ENCODE assay signal across 8 mouse cellular contexts in the genomic region with DNA sequence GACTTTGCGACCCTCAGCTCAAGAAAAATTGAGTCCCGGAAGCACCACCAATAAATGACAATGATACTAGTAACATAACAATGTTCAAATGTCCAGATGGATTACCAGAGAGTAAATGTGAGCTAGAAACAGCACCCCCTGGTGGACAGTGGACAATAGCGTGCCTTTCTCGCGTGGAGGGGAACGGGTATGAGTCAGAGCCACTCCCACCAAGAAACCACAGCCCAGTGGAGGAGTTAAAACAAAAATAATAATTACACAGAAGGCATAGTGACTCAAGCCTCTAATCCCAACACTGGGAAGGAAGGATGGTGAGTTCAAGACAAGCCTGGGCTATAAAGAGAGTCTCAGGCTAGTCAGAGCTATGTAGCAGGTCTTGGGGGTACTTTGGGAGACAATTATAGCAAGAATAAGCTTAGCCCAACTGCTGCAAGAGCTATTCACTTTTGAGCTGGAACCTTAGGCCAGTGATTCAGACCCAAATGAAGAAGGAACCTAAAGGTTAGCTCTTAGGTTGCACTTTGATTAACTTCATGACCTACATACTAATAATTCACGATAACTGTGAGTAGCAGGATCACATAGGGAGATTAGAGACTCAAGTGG. TPM values are rescaled to one million over a fixed set of nuclear protein-coding genes. Genes with fewer than 3 reads are reported as not detected.
A peak's percentile ranks its signal among the peaks of the same experiment; 100 is the strongest.
DNase-seq lines count a peak whose midpoint lies in the region; ATAC-seq and TF ChIP-seq lines count a peak whose summit lies in the region.

A gene (plus strand): TSS at position 272 of the 606 bp plus-strand sequence.

- peak; percentile 53 to 60; a peak in 2 of 4 replicates for TF ChIP-seq EP300 in MEL (IDR thresholded peaks at IDR 0.05; ENCODE audit: low read depth in 1 of 2, low read length in 2 of 2)

- H3K79me2 ChIP-seq in MEL (ENCODE audit: control insufficient read depth, insufficient read depth, low read length, poor library complexity): peaks cover 6% of the 10 kb centered on the region

- H3K4me2 ChIP-seq in neural tube, embryonic 15.5 days: peak within 1 kb of the TSS; percentile 60

- peak within 1 kb of the TSS; percentile 85 for H3K9ac ChIP-seq in MEL (ENCODE audit: control insufficient read depth, low read depth, low read length, poor library complexity, severe bottlenecking)
- peak within 1 kb of the TSS; percentile 60 for H3K9ac ChIP-seq in neural tube, embryonic 15.5 days (replicated peaks)

- TF ChIP-seq RAD21 in MEL (IDR thresholded peaks at IDR 0.05; ENCODE audit: low read depth, low read length): peak; percentile 68

- peaks cover 0 to 18% of the 10 kb centered on the region in 2 experiments; a peak in 3 of 4 replicates for H3K36me3 ChIP-seq in MEL (ENCODE audit: control insufficient read depth in 1 of 2, insufficient read depth in 2 of 2, low read length in 2 of 2)
- H3K36me3 ChIP-seq in neural tube, embryonic 15.5 days: no peaks in the 10 kb centered on the region

- peak within 1 kb of the TSS; percentile 83 to 91 for H3K4me3 ChIP-seq in MEL (ENCODE audit: control insufficient read depth in 1 of 2, insufficient read depth in 1 of 2, low read depth in 2 of 2, low read length in 2 of 2)
- peak within 1 kb of the TSS; percentile 88 for H3K4me3 ChIP-seq in layer of hippocampus, adult 2 months
- H3K4me3 ChIP-seq in lung, adult 2 months (replicated peaks; ENCODE audit: extremely low read depth, low read depth, low read length): peak within 1 kb of the TSS; percentile 80
- H3K4me3 ChIP-seq in neural tube, embryonic 15.5 days (replicated peaks): peak within 1 kb of the TSS; percentile 62

- DNase-seq in MEL (ENCODE audit: low read depth, low spot score): peak; percentile 98
- peak; percentile 81 for DNase-seq in cerebellum, adult 8-10 months
- DNase-seq in forelimb bud, embryonic 11.5 days (ENCODE audit: low read depth, low spot score): peak; percentile 76
- DNase-seq in heart, postnatal 4 days: peak; percentile 90
- peak; percentile 87 for DNase-seq in layer of hippocampus, adult 2 months (ENCODE audit: low spot score in 2 of 2)
- peak; percentile 77 for DNase-seq in lung, adult 2 months
- peak; percentile 72 for DNase-seq in testis, postnatal 14 days (ENCODE audit: low spot score)

- H3K4me1 ChIP-seq in MEL (ENCODE audit: control insufficient read depth in 1 of 2, insufficient read depth in 2 of 2, low read length in 2 of 2): peaks cover 14 to 19% of the 10 kb centered on the region in 2 experiments
- H3K4me1 ChIP-seq in lung, adult 2 months (ENCODE audit: control insufficient read depth, insufficient read depth, low read length): peaks cover 8% of the 10 kb centered on the region
- peaks cover 22% of the 10 kb centered on the region for H3K4me1 ChIP-seq in neural tube, embryonic 15.5 days

- no peaks in the 10 kb centered on the region for H3K9me3 ChIP-seq in MEL (replicated peaks; ENCODE audit: insufficient read depth, low read length)
- H3K9me3 ChIP-seq in neural tube, embryonic 15.5 days (replicated peaks): no peaks in the 10 kb centered on the region

- TF ChIP-seq CTCF in MEL (IDR thresholded peaks at IDR 0.05 in 2 of 3, conservative IDR thresholded peaks at IDR 0.05 in 1 of 3; ENCODE audit: control insufficient read depth in 1 of 3, insufficient read depth in 1 of 3, low read depth in 2 of 3, low read length in 3 of 3, poor library complexity in 1 of 3, severe bottlenecking in 1 of 3): peak; percentile 87 to 99 (median 98)
- TF ChIP-seq CTCF in layer of hippocampus, adult 2 months (conservative IDR thresholded peaks at IDR 0.05): peak; percentile 95
- TF ChIP-seq CTCF in lung, adult 2 months (IDR thresholded peaks at IDR 0.05; ENCODE audit: insufficient read depth, low read length): peak; percentile 83

- WGBS in lung, adult 2 months: 18% methylated on average over 7 of the region's 7 CpGs
- 17% methylated on average over 7 of the region's 7 CpGs for WGBS in neural tube, embryonic 15.5 days

- ATAC-seq in neural tube, embryonic 15.5 days (ENCODE audit: low FRiP score): no peak

- no peaks in the 10 kb centered on the region for H3K27me3 ChIP-seq in MEL (ENCODE audit: control insufficient read depth in 1 of 2, insufficient read depth in 2 of 2, low read length in 2 of 2)
- peaks cover 3% of the 10 kb centered on the region; the same call in 1 of the 2 replicates for H3K27me3 ChIP-seq in neural tube, embryonic 15.5 days (replicated peaks)

- TF ChIP-seq POLR2A in MEL (IDR thresholded peaks at IDR 0.05; ENCODE audit: control insufficient read depth in 1 of 2, insufficient read depth in 1 of 2, low read depth in 1 of 2, low read length in 2 of 2, poor library complexity in 1 of 2): peak; percentile 18 to 23; a peak in 1 of 4 replicates
- no peak for TF ChIP-seq POLR2A in lung, adult 2 months (IDR thresholded peaks at IDR 0.05; ENCODE audit: borderline replicate concordance, extremely low read depth, low read depth, low read length)

- peak within 1 kb of the TSS; percentile 90 for H3K27ac ChIP-seq in MEL (ENCODE audit: control insufficient read depth, low read depth, low read length)
- H3K27ac ChIP-seq in layer of hippocampus, adult 2 months: peak within 1 kb of the TSS; percentile 99
- H3K27ac ChIP-seq in neural tube, embryonic 15.5 days (replicated peaks): peak within 1 kb of the TSS; percentile 95

TF ChIP-seq in MEL, 35 proteins besides CTCF, POLR2A, EP300 and RAD21 (continues in another document):
- TF ChIP-seq TAL1 (IDR thresholded peaks at IDR 0.05; ENCODE audit: low read length) (no peak), MEF2A (IDR thresholded peaks at IDR 0.05; ENCODE audit: extremely low read depth, insufficient replicate concordance, low read depth, low read length, poor library complexity, severe bottlenecking) (no peak), BHLHE40 (IDR thresholded peaks at IDR 0.05; ENCODE audit: borderline replicate concordance, low read depth, low read length) (peak; percentile 17; the same call in 1 of the 2 replicates), SMC3 (IDR thresholded peaks at IDR 0.05; ENCODE audit: low read depth, low read length) (peak; percentile 92), SIN3A (IDR thresholded peaks at IDR 0.05; ENCODE audit: low read length) (peak; percentile 85), GATA1 (IDR thresholded peaks at IDR 0.05; ENCODE audit: low read depth, low read length) (peak; percentile 27; the same call in 1 of the 2 replicates), E2F4 (IDR thresholded peaks at IDR 0.05; ENCODE audit: borderline replicate concordance, low read depth, low read length) (no peak), POLR2AphosphoS2 (IDR thresholded peaks at IDR 0.05; ENCODE audit: low read length) (no peak; the same call in 1 of the 2 replicates), JUND (IDR thresholded peaks at IDR 0.05; ENCODE audit: low read depth, low read length) (peak; percentile 94), ETS1 (IDR thresholded peaks at IDR 0.05; ENCODE audit: low read depth, low read length) (peak; percentile 69; the same call in 1 of the 2 replicates), TCF12 (IDR thresholded peaks at IDR 0.05; ENCODE audit: low read depth, low read length) (peak; percentile 57; the same call in 1 of the 2 replicates), NRF1 (IDR thresholded peaks at IDR 0.05; ENCODE audit: insufficient read depth, low read depth, low read length, poor library complexity, severe bottlenecking) (no peak), MYC (IDR thresholded peaks at IDR 0.05; ENCODE audit: low read depth, low read length) (peak; percentile 94), MAFK (IDR thresholded peaks at IDR 0.05; ENCODE audit: borderline replicate concordance, low read depth, low read length) (no peak; the same call in 1 of the 2 replicates), ZNF384 (IDR thresholded peaks at IDR 0.05; ENCODE audit: low read depth, low read length) (no peak), MYB (IDR thresholded peaks at IDR 0.05; ENCODE audit: low read depth, low read length) (no peak), ZMIZ1 (IDR thresholded peaks at IDR 0.05; ENCODE audit: low read depth, low read length) (no peak), TBP (IDR thresholded peaks at IDR 0.05; ENCODE audit: low read depth, low read length) (peak; percentile 77), UBTF (IDR thresholded peaks at IDR 0.05; ENCODE audit: borderline replicate concordance, insufficient read depth, low read depth, low read length) (no peak), USF1 (IDR thresholded peaks at IDR 0.05; ENCODE audit: low read depth, low read length) (no peak), GABPA (IDR thresholded peaks at IDR 0.05; ENCODE audit: low read depth, low read length) (no peak), ELF1 (IDR thresholded peaks at IDR 0.05; ENCODE audit: low read depth, low read length) (peak; percentile 76), KAT2A (conservative IDR thresholded peaks at IDR 0.05; ENCODE audit: low read depth, low read length) (no peak; the same call in 1 of the 2 replicates), CHD1 (IDR thresholded peaks at IDR 0.05; ENCODE audit: low read depth, low read length) (no peak), POLR2AphosphoS5 (IDR thresholded peaks at IDR 0.05; ENCODE audit: borderline replicate concordance, low read depth, low read length) (no peak), USF2 (IDR thresholded peaks at IDR 0.05; ENCODE audit: borderline replicate concordance in 1 of 2, insufficient read depth in 1 of 2, low read depth in 1 of 2, low read length in 2 of 2) (no peak), RCOR1 (IDR thresholded peaks at IDR 0.05; ENCODE audit: low read depth, low read length) (no peak), ZC3H11A (IDR thresholded peaks at IDR 0.05; ENCODE audit: low read depth, low read length) (peak; percentile 71), MAZ (IDR thresholded peaks at IDR 0.05; ENCODE audit: low read depth, low read length) (peak; percentile 65; the same call in 1 of the 2 replicates), CHD2 (IDR thresholded peaks at IDR 0.05; ENCODE audit: low read length) (peak; percentile 92), HCFC1 (IDR thresholded peaks at IDR 0.05; ENCODE audit: low read depth, low read length) (peak; percentile 76), MXI1 (IDR thresholded peaks at IDR 0.05; ENCODE audit: low read depth, low read length) (peak; percentile 91), MAX (IDR thresholded peaks at IDR 0.05; ENCODE audit: low read length) (peak; percentile 69), ZKSCAN1 (IDR thresholded peaks at IDR 0.05; ENCODE audit: low read depth, low read length) (no peak)

RNA-seq across cellular contexts. Expression of the gene that starts here (rescaled TPM):
- total RNA-seq in MEL (2012; rRNA removed): 72.4 and 76.9 TPM in 2 replicates
- 100 to 1,000 TPM in 1 of 2 experiments, not detected in 1; 124 TPM for polyA plus RNA-seq in MEL (2012; ENCODE audit: insufficient read depth in 1 of 2, insufficient read length in 2 of 2, low read depth in 1 of 2, low replicate concordance in 2 of 2, missing spikeins in 1 of 2)
- 10 to 100 TPM; 86.3 to 87.0 TPM for total RNA-seq in heart, postnatal 4 days (2021)
- total RNA-seq in layer of hippocampus, adult 2 months (2021): 10 to 100 TPM; 50.8 to 57.0 TPM
- polyA plus RNA-seq in lung, adult 2 months (2012; rRNA removed): 36.0 and 38.5 TPM in 2 replicates
- 49.4 and 52.2 TPM in 2 replicates for polyA plus RNA-seq in neural tube, embryonic 15.5 days (2015; fragmentation: Nextera tagmentation; extraction: Ambion mirVana)
